Mouse (Mus musculus): ENCODE measurements around the gene Macrod2.

- TF ChIP-seq CTCF (IDR thresholded peaks at IDR 0.05; ENCODE audit: control insufficient read depth, insufficient read depth, insufficient read length): no peak
- TF ChIP-seq MYOD1 (IDR thresholded peaks at IDR 0.05; ENCODE audit: control insufficient read depth, insufficient read length, low read depth): no peak
- TF ChIP-seq MAX (IDR thresholded peaks at IDR 0.05): peak; percentile 39
- TF ChIP-seq CEBPB (IDR thresholded peaks at IDR 0.05; ENCODE audit: low read depth): no peak
Measured at GRCm38 (mm10) chr2:140395179-140395578, at the start of gene Macrod2.

Data from C2C12 (cell line).